18 mouse cellular contexts compared by ENCODE assay signal in genomic region chr7:37552384-37552783, GRCm38 (mm10).
"Had no signal": no experiment of that assay in that cellular context is flagged by ENCODE, and none has a peak within 500 bp of the region (broad histone marks: within the 10 kb centered on the region; RNA-seq: fewer than 3 reads in every experiment).

No protein-coding gene starts in this region.

- H3K36me3 ChIP-seq: lung, embryonic 15.5 days; midbrain, embryonic 12.5 days; neural tube, embryonic 12.5 days; stomach, embryonic 15.5 days had no signal

- H3K4me2 ChIP-seq: lung, embryonic 15.5 days; midbrain, embryonic 12.5 days; neural tube, embryonic 12.5 days; stomach, embryonic 15.5 days had no signal

- H3K4me1 ChIP-seq: lung, embryonic 15.5 days; megakaryocyte, embryonic 14.5 days; stomach, embryonic 15.5 days had no signal

- H3K9ac ChIP-seq: liver, postnatal 0 days; lung, embryonic 15.5 days; midbrain, embryonic 12.5 days; neural tube, embryonic 12.5 days; stomach, embryonic 15.5 days had no signal

- H3K27ac ChIP-seq: lung, embryonic 15.5 days; macrophage; midbrain, embryonic 12.5 days; neural tube, embryonic 12.5 days; stomach, embryonic 15.5 days; stomach, postnatal 0 days had no signal

- H3K27me3 ChIP-seq: lung, embryonic 15.5 days; megakaryocyte, embryonic 14.5 days; midbrain, embryonic 12.5 days; neural tube, embryonic 12.5 days; stomach, embryonic 15.5 days had no signal

- H3K4me3 ChIP-seq: lung, embryonic 15.5 days; megakaryocyte, embryonic 14.5 days; midbrain, embryonic 12.5 days; neural tube, embryonic 12.5 days; stomach, embryonic 15.5 days had no signal

- H3K9me3 ChIP-seq: lung, embryonic 15.5 days; midbrain, embryonic 12.5 days; neural tube, embryonic 12.5 days; stomach, embryonic 15.5 days had no signal

- DNase-seq: liver, postnatal 0 days; lung, adult 2 months; lung, postnatal 14 days; lung, postnatal 36 days; midbrain, embryonic 14.5 days; right cerebral cortex, postnatal 14 days; thymus, adult 2 months; thymus, postnatal 25 days; thymus, postnatal 4 days had no signal

- ATAC-seq: liver, postnatal 0 days; lung, postnatal 0 days; midbrain, embryonic 16.5 days had no signal
